Mouse (Mus musculus) liver, embryonic 13.5 days (tissue): ENCODE measurements around the gene Eya2. TPM values are rescaled to one million over a fixed set of nuclear protein-coding genes. Genes with fewer than 3 reads are reported as not detected.

ENCODE experiments used
- ATAC-seq: fragments of 200-750 bp; cut with Nextera tagmentation; 2 replicates; pipeline ENCODE4 v1.8.0; 2017; ENCODE audit warnings: low read depth, mild to moderate bottlenecking, moderate number of reproducible peaks, moderate library complexity
- DNase-seq: peaks from one replicate; pipeline ENCODE4 v3.0.0; 2022
- H3K27ac ChIP-seq: fragments of 300-500 bp; sonication (generic); 2 replicates; pipeline ENCODE4 v1.5.1; 2015; ENCODE audit warnings: moderate library complexity, mild to moderate bottlenecking, inconsistent platforms
- H3K27me3 ChIP-seq: fragments of 300-500 bp; sonication (generic); 2 replicates; pipeline ENCODE4 v1.6.1; 2015; ENCODE audit warnings: mild to moderate bottlenecking, inconsistent platforms
- H3K36me3 ChIP-seq: fragments of 300-500 bp; sonication (generic); 2 replicates; pipeline ENCODE4 v1.6.1; 2015; ENCODE audit warnings: mild to moderate bottlenecking, inconsistent platforms
- H3K4me1 ChIP-seq: fragments of 300-500 bp; sonication (generic); replicated peaks from 2 replicates; pipeline ENCODE4 v1.6.1; 2015; ENCODE audit warnings: inconsistent platforms
- H3K4me2 ChIP-seq: fragments of 300-500 bp; sonication (generic); 2 replicates; pipeline ENCODE4 v1.6.1; 2015; ENCODE audit warnings: inconsistent platforms, mild to moderate bottlenecking, moderate library complexity
- H3K4me3 ChIP-seq: fragments of 300-500 bp; sonication (generic); replicated peaks from 2 replicates; pipeline ENCODE4 v1.5.1; 2015; ENCODE audit warnings: mild to moderate bottlenecking, inconsistent platforms
- H3K9ac ChIP-seq: fragments of 300-500 bp; sonication (generic); 2 replicates; pipeline ENCODE4 v1.6.1; 2015; ENCODE audit warnings: mild to moderate bottlenecking, inconsistent platforms
- H3K9me3 ChIP-seq: fragments of 300-500 bp; sonication (generic); replicated peaks from 2 replicates; pipeline ENCODE4 v1.6.1; 2016; ENCODE audit warnings: inconsistent platforms
- WGBS: fragments of 180-500 bp; shearing (Covaris S2); methylation state at CpG from one replicate; pipeline ENCODE4 v1.1.7; 2015; ENCODE audit not compliant: insufficient replicate concordance; 5-methylcytosine and 5-hydroxymethylcytosine counted together
- polyA plus RNA-seq: library from polyadenylated mRNA; unstranded; fragments of >200 nt; fragmentation: Nextera tagmentation; extraction: Ambion mirVana; gene quantifications from 2 replicates; pipeline ENCODE4 v1.2.1, GENCODE M21; 2015

Gene Eya2
- polyA plus RNA-seq, 1 experiment from 2014 or later, result 0.13 TPM

GRCm38 (mm10) chr2:165626826-165627225 is 32.0 kb downstream of the Eya2 start:
- H3K4me1 ChIP-seq, result no peaks in the 10 kb centered on the region
- H3K4me3 ChIP-seq, result no peak overlapping the region
- H3K27me3 ChIP-seq, result no peaks in the 10 kb centered on the region
- no peaks in the 10 kb centered on the region for H3K36me3 ChIP-seq
- DNase-seq (no peak), ATAC-seq (no peak)
- H3K9ac ChIP-seq, result no peak overlapping the region
- no peak overlapping the region for H3K27ac ChIP-seq
- H3K4me2 ChIP-seq, result no peak overlapping the region
- 66% methylated on average over 6 of the region's 6 CpGs for WGBS
- no peaks in the 10 kb centered on the region for H3K9me3 ChIP-seq

GRCm38 (mm10) chr2:165627974-165628373 is 33.1 kb downstream of the Eya2 start:
- ATAC-seq, result no peak
- H3K4me2 ChIP-seq, result no peak overlapping the region
- no peaks in the 10 kb centered on the region for H3K27me3 ChIP-seq
- no peak overlapping the region for H3K27ac ChIP-seq
- H3K36me3 ChIP-seq, result no peaks in the 10 kb centered on the region
- 50% methylated on average over 6 of the region's 6 CpGs for WGBS
- H3K9ac ChIP-seq, result no peak overlapping the region
- no peaks in the 10 kb centered on the region for H3K4me1 ChIP-seq
- H3K4me3 ChIP-seq, result no peak overlapping the region
- no peaks in the 10 kb centered on the region for H3K9me3 ChIP-seq
- DNase-seq, result no peak

- no peak overlapping the region for H3K4me3 ChIP-seq
- H3K4me2 ChIP-seq, result no peak overlapping the region
- H3K27ac ChIP-seq, result no peak overlapping the region
- H3K9ac ChIP-seq, result no peak overlapping the region
- DNase-seq, result no peak
- H3K9me3 ChIP-seq, result no peaks in the 10 kb centered on the region
- H3K36me3 ChIP-seq, result no peaks in the 10 kb centered on the region
- H3K27me3 ChIP-seq, result no peaks in the 10 kb centered on the region
- no peak for ATAC-seq
- H3K4me1 ChIP-seq, result no peaks in the 10 kb centered on the region
- WGBS, result 48% methylated on average over 8 of the region's 8 CpGs
These were observed 35.1 kb downstream of the Eya2 start for GRCm38 (mm10) chr2:165629900-165630299.

- Histone ChIP-seq H3K27me3 (no peaks in the 10 kb centered on the region), H3K4me2 (no peak overlapping the region), H3K4me1 (no peaks in the 10 kb centered on the region), H3K4me3 (no peak overlapping the region), H3K27ac (no peak overlapping the region), H3K9me3 (no peaks in the 10 kb centered on the region; the same call in 1 of the 2 replicates), H3K9ac (no peak overlapping the region), H3K36me3 (no peaks in the 10 kb centered on the region)
- DNase-seq (no peak), ATAC-seq (no peak)
- 61% methylated on average over 11 of the region's 11 CpGs for WGBS
These were observed 38.4 kb downstream of the Eya2 start for GRCm38 (mm10) chr2:165633011-165633785.

- ATAC-seq (no peak), DNase-seq (no peak)
- H3K27ac ChIP-seq, result no peak overlapping the region
- no peaks in the 10 kb centered on the region for H3K27me3 ChIP-seq
- H3K9me3 ChIP-seq, result no peaks in the 10 kb centered on the region; the same call in 1 of the 2 replicates
- peaks cover 9% of the 10 kb centered on the region for H3K4me1 ChIP-seq
- WGBS, result 67% methylated on average over 7 of the region's 7 CpGs
- H3K36me3 ChIP-seq, result no peaks in the 10 kb centered on the region
- H3K9ac ChIP-seq, result no peak overlapping the region
- no peak overlapping the region for H3K4me2 ChIP-seq
- H3K4me3 ChIP-seq, result no peak overlapping the region
These were observed 39.6 kb downstream of the Eya2 start for GRCm38 (mm10) chr2:165634481-165634880.

GRCm38 (mm10) chr2:165639075-165639755 is 44.4 kb downstream of the Eya2 start:
- H3K4me3 ChIP-seq, result no peak overlapping the region

GRCm38 (mm10) chr2:165641909-165642505 is 47.2 kb downstream of the Eya2 start:
- Histone ChIP-seq H3K4me2 (0 out of 2 replicates have a peak overlapping the region, but pooled peaks have one; percentile 14), H3K4me3 (no peak overlapping the region), H3K9ac (no peak overlapping the region), H3K9me3 (no peaks in the 10 kb centered on the region; the same call in 1 of the 2 replicates), H3K27me3 (0 out of 2 replicates have a peak, but pooled peaks cover 2% of the 10 kb centered on the region), H3K27ac (no peak overlapping the region), H3K4me1 (peaks cover 34% of the 10 kb centered on the region), H3K36me3 (no peaks in the 10 kb centered on the region)
- peak; percentile 86 for ATAC-seq
- WGBS, result 50% methylated on average over 14 of the region's 14 CpGs
- DNase-seq, result peak; percentile 72

More at GRCm38 (mm10) chr2:165639075-165639755, 44.4 kb downstream of the Eya2 start:
- DNase-seq (peak; percentile 23), ATAC-seq (peak; percentile 71)
- Histone ChIP-seq H3K27me3 (no peaks in the 10 kb centered on the region), H3K27ac (no peak overlapping the region; the same call in none of the 2 replicates), H3K36me3 (no peaks in the 10 kb centered on the region), H3K9ac (no peak overlapping the region), H3K9me3 (no peaks in the 10 kb centered on the region; the same call in 1 of the 2 replicates), H3K4me1 (peaks cover 34% of the 10 kb centered on the region), H3K4me2 (peak overlapping the region; percentile 31)
- 11% methylated on average over 11 of the region's 11 CpGs for WGBS

GRCm38 (mm10) chr2:165643596-165643995 is 48.8 kb downstream of the Eya2 start:
- Histone ChIP-seq H3K9ac (no peak overlapping the region), H3K27me3 (0 out of 2 replicates have a peak, but pooled peaks cover 2% of the 10 kb centered on the region), H3K27ac (no peak overlapping the region), H3K4me1 (peaks cover 34% of the 10 kb centered on the region), H3K9me3 (no peaks in the 10 kb centered on the region), H3K4me2 (no peak overlapping the region), H3K36me3 (no peaks in the 10 kb centered on the region), H3K4me3 (no peak overlapping the region)
- DNase-seq, result no peak
- no peak for ATAC-seq
- 69% methylated on average over 3 of the region's 3 CpGs for WGBS

GRCm38 (mm10) chr2:165644057-165644456 is 49.2 kb downstream of the Eya2 start:
- H3K36me3 ChIP-seq, result no peaks in the 10 kb centered on the region
- no peak for ATAC-seq

GRCm38 (mm10) chr2:165651031-165651430 is 56.2 kb downstream of the Eya2 start:
- H3K27ac ChIP-seq, result no peak overlapping the region
- no peaks in the 10 kb centered on the region for H3K9me3 ChIP-seq
- no peaks in the 10 kb centered on the region for H3K27me3 ChIP-seq
- no peaks in the 10 kb centered on the region for H3K36me3 ChIP-seq
- ATAC-seq, result no peak
- no peak overlapping the region for H3K9ac ChIP-seq
- WGBS, result 32% methylated on average over 11 of the region's 11 CpGs
- no peak overlapping the region for H3K4me2 ChIP-seq
- H3K4me3 ChIP-seq, result no peak overlapping the region
- DNase-seq, result no peak
- peaks cover 20% of the 10 kb centered on the region for H3K4me1 ChIP-seq

More at GRCm38 (mm10) chr2:165644057-165644456, 49.2 kb downstream of the Eya2 start:
- Histone ChIP-seq H3K27ac (no peak overlapping the region), H3K4me3 (no peak overlapping the region), H3K9me3 (no peaks in the 10 kb centered on the region), H3K4me1 (peaks cover 29% of the 10 kb centered on the region), H3K9ac (no peak overlapping the region), H3K27me3 (0 out of 2 replicates have a peak, but pooled peaks cover 2% of the 10 kb centered on the region), H3K4me2 (no peak overlapping the region)
- WGBS, result 61% methylated on average over 9 of the region's 9 CpGs
- no peak for DNase-seq

GRCm38 (mm10) chr2:165652281-165652680 is 57.4 kb downstream of the Eya2 start:
- no peak overlapping the region for H3K27ac ChIP-seq
- ATAC-seq (no peak), DNase-seq (no peak)
- 54% methylated on average over 6 of the region's 6 CpGs for WGBS
- no peak overlapping the region for H3K4me3 ChIP-seq
- H3K4me2 ChIP-seq, result no peak overlapping the region
- H3K9ac ChIP-seq, result no peak overlapping the region
- no peaks in the 10 kb centered on the region for H3K36me3 ChIP-seq
- no peaks in the 10 kb centered on the region for H3K9me3 ChIP-seq
- peaks cover 20% of the 10 kb centered on the region for H3K4me1 ChIP-seq
- no peaks in the 10 kb centered on the region for H3K27me3 ChIP-seq
